Mouse (Mus musculus): ENCODE measurements around the gene Olfr474. TPM values are rescaled to one million over a fixed set of nuclear protein-coding genes. Genes with fewer than 3 reads are reported as not detected.

The Olfr474 gene
- polyA plus RNA-seq (2017; shearing (Covaris generic)), result not detected

DNA sequence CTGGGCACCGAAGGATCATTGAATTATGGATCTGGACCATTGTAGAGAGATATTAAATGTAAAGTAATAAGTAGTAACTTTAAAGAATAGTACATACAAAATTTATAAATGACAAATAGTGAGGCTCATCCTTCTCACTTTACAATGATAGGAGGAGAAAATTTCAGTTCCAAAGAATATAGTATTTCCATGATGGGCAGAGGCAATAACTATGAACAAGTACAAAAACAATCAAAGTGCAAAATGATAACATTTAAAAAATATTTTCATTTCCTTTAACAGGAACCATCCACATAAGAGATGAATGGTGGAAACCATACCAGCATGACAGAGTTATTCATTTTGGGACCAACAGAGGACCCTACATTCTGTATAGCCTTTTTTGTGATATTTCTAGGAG is at the start of gene Olfr474:
Gene Olfr474 (plus strand): TSS at position 301 of the 400 bp plus-strand sequence.

GRCm38 (mm10) chr7:107930146-107930545 is 24.3 kb upstream of the Olfr474 start, which contains the start of gene Olfr473:
Gene Olfr473 (plus strand): TSS chr7:107930446.

GRCm38 (mm10) chr7:107964503-107964902 is 10.1 kb downstream of the Olfr474 start, which contains the start of gene Olfr476:
Gene Olfr476 (plus strand): TSS chr7:107964803.

GRCm38 (mm10) chr7:107986393-107986792 is 31.9 kb downstream of the Olfr474 start, which contains the start of gene Olfr477:
Gene Olfr477 (plus strand): TSS chr7:107986693.

Other genes starting within 250 kb of the Olfr474 start
- not detected for gene Cyb5r2, start 196.6 kb upstream of the Olfr474 start, polyA plus RNA-seq (2017; shearing (Covaris generic))
- not detected for gene Ovch2, start 153.4 kb upstream of the Olfr474 start, polyA plus RNA-seq (2017; shearing (Covaris generic))
- not detected for gene Olfr467, start 142.4 kb upstream of the Olfr474 start, polyA plus RNA-seq (2017; shearing (Covaris generic))
- not detected for gene Olfr469, start 129.1 kb upstream of the Olfr474 start, polyA plus RNA-seq (2017; shearing (Covaris generic))
- not detected for gene Olfr470, start 107.2 kb upstream of the Olfr474 start, polyA plus RNA-seq (2017; shearing (Covaris generic))
- not detected for gene Olfr472, start 56.7 kb upstream of the Olfr474 start, polyA plus RNA-seq (2017; shearing (Covaris generic))
- gene Olfr473, start 24.2 kb upstream of the Olfr474 start, polyA plus RNA-seq (2017; shearing (Covaris generic)), result not detected
- not detected for gene Olfr476, start 10.2 kb downstream of the Olfr474 start, polyA plus RNA-seq (2017; shearing (Covaris generic))
- gene Olfr477, start 32.0 kb downstream of the Olfr474 start, polyA plus RNA-seq (2017; shearing (Covaris generic)), result not detected
- not detected for gene Olfr478, start 79.3 kb downstream of the Olfr474 start, polyA plus RNA-seq (2017; shearing (Covaris generic))
- not detected for gene Olfr479, start 96.0 kb downstream of the Olfr474 start, polyA plus RNA-seq (2017; shearing (Covaris generic))
- gene Olfr480, start 112.7 kb downstream of the Olfr474 start, polyA plus RNA-seq (2017; shearing (Covaris generic)), result not detected
- 0.06 TPM for gene Olfr481, start 125.2 kb downstream of the Olfr474 start, polyA plus RNA-seq (2017; shearing (Covaris generic))
- 0.12 TPM for gene Olfr482, start 142.9 kb downstream of the Olfr474 start, polyA plus RNA-seq (2017; shearing (Covaris generic))
- not detected for gene Olfr483, start 146.2 kb downstream of the Olfr474 start, polyA plus RNA-seq (2017; shearing (Covaris generic))
- 0.10 TPM for gene Olfr484, start 172.8 kb downstream of the Olfr474 start, polyA plus RNA-seq (2017; shearing (Covaris generic))
- not detected for gene Olfr485, start 205.2 kb downstream of the Olfr474 start, polyA plus RNA-seq (2017; shearing (Covaris generic))
- gene Olfr486, start 218.1 kb downstream of the Olfr474 start, polyA plus RNA-seq (2017; shearing (Covaris generic)), result not detected